Mouse (Mus musculus) left cerebral cortex, adult 2 months (tissue): Measurements from ENCODE around the gene Smyd3. TPM values are rescaled to one million over a fixed set of nuclear protein-coding genes. Genes with fewer than 3 reads are reported as not detected.

Source experiments
- DNase-seq, 2 experiments: peaks; one replicate each; pipeline ENCODE4 v3.0.0; 2021 to 2022; ENCODE audit warnings: low spot score in 2 of 2, mixed read lengths in 1 of 2; ENCODE audit errors: extremely low spot score in 1 of 2
- H3K27ac ChIP-seq: fragments of 200-600 bp; 2 replicates; pipeline ENCODE4 v1.8.1; 2022
- H3K4me3 ChIP-seq: fragments of 200-600 bp; 2 replicates; pipeline ENCODE4 v1.8.1; 2022
- CTCF ChIP-seq: fragments of 200-600 bp; IDR thresholded peaks from 2 replicates; pipeline ENCODE4 v1.8.1; 2022; ENCODE audit warnings: antibody characterized with exemption, mild to moderate bottlenecking, moderate library complexity
- intact Hi-C: fragments of 180-260 bp; cut with DNase I; formaldehyde crosslinking; loops from one replicate; pipeline ENCODE4 v1.15.1; 2025
- total RNA-seq, 2 experiments: library from RNA; stranded (reverse); gene quantifications; 2 replicates each; pipeline ENCODE4 v1.2.3; 2021

Smyd3 gene
- total RNA-seq, 2 experiments from 2014 or later: 25.0 to 25.6 TPM

DNA sequence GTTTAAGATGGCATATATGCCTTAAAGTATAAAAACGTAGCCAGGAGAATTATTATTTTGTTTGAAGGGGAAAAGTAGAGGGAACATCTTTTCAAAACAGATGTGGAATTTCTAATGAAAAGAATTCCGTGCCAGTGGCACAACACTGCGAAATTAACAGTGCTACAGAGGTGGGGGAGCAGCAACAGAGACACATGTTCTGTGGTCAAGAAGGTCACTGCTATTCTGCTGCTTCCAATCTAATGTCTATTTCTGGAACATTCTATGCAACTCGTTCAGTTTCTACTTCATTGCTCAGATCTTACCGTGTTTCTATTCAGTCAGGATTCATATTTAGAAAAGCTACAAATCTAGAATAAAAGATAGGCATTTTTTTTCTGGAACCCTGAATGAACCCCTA, 117.0 kb downstream of the Smyd3 start:
- Histone ChIP-seq H3K27ac (no peak overlapping the region), H3K4me3 (no peak overlapping the region)
- no peak for TF ChIP-seq CTCF
- DNase-seq: no peak
- intact Hi-C loops: no loop called here

- H3K27ac ChIP-seq: no peak overlapping the region
- TF ChIP-seq CTCF: no peak
- intact Hi-C loops: no loop called here
Observed at GRCm38 (mm10) chr1:179398639-179399038, 119.2 kb downstream of the Smyd3 start.

DNA sequence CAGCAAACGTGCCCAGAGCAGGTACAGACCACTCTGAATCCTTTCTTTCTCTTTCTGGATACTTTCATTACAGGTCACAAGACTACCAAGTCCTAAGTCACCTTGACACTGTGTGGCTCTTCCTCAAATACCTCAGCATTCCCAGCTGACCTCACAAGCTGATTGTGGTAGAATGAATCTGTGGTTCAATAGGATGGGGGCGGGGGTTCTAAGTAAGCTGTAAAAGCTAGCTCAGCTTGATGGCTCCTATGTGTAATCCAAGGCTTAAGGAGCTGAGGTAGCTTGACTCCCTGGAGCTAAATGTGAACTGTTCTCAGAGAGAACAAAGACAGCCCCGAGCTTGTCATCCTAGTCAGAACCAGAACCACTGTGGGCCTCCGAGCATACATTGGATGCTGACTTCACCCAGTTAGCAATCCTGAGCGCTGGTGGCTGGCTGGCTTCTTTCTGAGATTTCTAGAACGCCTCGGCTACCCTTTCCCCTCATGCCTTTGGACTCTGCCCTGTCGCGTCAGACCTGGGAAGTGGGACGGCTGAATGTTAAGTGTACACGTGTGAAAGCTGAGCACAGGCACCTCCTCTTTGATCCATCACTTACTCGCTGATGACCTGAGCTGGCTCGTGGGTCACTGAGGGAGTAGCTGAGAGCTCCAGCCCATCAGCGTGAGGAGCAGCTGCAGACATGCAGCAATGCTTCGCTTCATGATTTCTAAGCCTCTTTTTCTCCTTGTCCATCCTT, 131.4 kb downstream of the Smyd3 start:
- no peak overlapping the region for H3K27ac ChIP-seq
- DNase-seq: no peak
- intact Hi-C loops: no loop called here
- no peak overlapping the region for H3K4me3 ChIP-seq
- no peak for TF ChIP-seq CTCF

More at GRCm38 (mm10) chr1:179398639-179399038, 119.2 kb downstream of the Smyd3 start:
- H3K4me3 ChIP-seq: no peak overlapping the region
- DNase-seq: no peak

DNA sequence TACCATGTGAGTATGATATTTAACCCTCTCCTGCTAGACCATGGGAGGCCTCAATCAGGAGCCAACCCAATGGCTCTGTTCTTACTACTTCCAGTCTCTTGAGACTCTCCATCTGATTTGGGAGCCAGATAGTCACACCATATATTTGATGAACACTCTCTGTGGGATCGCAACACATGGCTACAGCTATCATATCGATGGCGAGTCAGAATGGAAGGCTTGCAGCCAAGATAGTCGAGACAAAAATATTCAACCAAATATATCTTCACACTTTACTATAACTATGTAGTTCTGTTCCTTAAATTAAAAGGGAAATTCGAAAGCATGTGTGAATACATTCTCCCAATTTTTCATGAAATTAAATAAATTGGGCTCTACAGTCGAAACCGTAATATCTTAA, 132.2 kb downstream of the Smyd3 start:
- TF ChIP-seq CTCF: no peak
- no peak for DNase-seq
- Histone ChIP-seq H3K27ac (no peak overlapping the region), H3K4me3 (no peak overlapping the region)
- intact Hi-C loops: no loop called here

GRCm38 (mm10) chr1:179384296-179384695, 133.5 kb downstream of the Smyd3 start:
- Histone ChIP-seq H3K4me3 (no peak overlapping the region), H3K27ac (no peak overlapping the region)
- no peak for DNase-seq
- TF ChIP-seq CTCF: no peak
- intact Hi-C loops: no loop called here

- H3K27ac ChIP-seq: no peak overlapping the region
- no peak for DNase-seq
- intact Hi-C loops: no loop called here
- no peak overlapping the region for H3K4me3 ChIP-seq
- no peak for TF ChIP-seq CTCF
Observed at GRCm38 (mm10) chr1:179378102-179378501, 139.7 kb downstream of the Smyd3 start.

- intact Hi-C loops: no loop called here
- Histone ChIP-seq H3K27ac (no peak overlapping the region), H3K4me3 (no peak overlapping the region)
- no peak for DNase-seq
- TF ChIP-seq CTCF: no peak
Observed at GRCm38 (mm10) chr1:179374987-179375386, 142.9 kb downstream of the Smyd3 start.

DNA sequence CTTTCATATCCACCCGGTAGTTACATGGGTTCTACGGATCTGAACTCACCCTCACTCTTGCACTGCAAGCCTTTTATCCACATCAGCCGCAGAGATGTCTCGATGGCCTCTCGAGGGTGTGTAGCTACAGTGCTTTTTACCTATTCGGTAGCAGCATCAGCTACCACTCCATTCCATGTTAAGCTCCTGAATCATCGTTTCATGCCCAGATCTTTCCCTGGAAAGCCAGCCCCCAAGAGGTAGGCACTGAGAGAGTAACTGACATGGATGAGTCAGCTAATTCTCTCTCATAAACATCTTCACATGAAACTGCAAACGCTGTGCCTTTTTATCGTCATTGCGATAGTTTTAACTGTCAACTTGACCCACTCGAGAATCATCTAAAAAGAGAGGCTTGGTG, 143.9 kb downstream of the Smyd3 start:
- no peak for TF ChIP-seq CTCF
- no peak for DNase-seq
- no peak overlapping the region for H3K27ac ChIP-seq
- intact Hi-C loops: no loop called here
- H3K4me3 ChIP-seq: no peak overlapping the region

DNA sequence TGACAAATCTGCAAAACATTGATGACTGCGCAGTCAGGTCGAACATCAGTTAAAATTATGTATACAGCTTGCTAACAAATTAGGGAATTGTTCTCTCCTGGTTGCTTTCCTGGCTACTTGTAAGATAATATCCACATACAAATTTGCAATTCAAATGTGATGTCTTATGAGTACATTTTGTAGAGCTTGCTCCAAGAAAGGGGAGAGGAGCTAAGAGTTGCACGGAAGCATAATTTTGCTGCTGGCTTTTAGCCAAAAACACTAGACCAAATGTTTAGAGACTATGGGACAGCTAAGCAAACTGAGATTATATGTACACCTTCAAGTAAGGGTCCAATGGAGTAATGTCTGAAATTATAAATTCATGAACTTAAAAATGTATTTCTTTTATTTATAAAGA, 146.7 kb downstream of the Smyd3 start:
- no peak overlapping the region for H3K4me3 ChIP-seq
- intact Hi-C loops: no loop called here
- TF ChIP-seq CTCF: no peak
- DNase-seq: no peak
- H3K27ac ChIP-seq: no peak overlapping the region

DNA sequence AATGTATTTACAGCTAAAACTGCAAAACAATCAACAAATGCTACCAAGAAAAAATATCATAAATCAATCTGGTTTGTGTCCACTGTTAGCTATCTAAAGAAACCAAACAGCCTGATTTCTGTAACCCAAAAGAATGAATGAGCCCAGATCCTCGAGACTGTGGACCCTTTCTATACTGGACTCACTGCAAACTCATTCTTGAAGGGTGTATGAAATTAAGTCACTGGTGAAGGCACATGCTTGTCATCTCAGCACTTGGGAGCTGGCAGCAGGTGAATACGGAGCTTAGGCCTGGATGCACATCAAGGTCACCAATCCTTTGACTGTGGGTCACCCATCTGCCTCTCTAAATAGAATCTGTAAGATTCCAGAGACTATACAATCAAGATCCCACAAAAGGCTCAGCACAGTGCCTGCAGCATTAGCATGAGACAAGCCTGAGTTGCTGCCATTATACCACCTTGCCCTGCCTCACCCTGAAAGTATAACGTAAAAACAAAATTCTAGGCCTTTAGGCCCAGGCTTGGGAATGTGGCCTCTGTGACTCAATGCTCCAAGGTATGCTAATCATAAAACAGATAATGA, 149.3 kb downstream of the Smyd3 start:
- no peak overlapping the region for H3K27ac ChIP-seq
- DNase-seq: no peak
- intact Hi-C loops: no loop called here
- no peak for TF ChIP-seq CTCF
- H3K4me3 ChIP-seq: no peak overlapping the region

GRCm38 (mm10) chr1:179361481-179362466, 156.1 kb downstream of the Smyd3 start:
- intact Hi-C loops: no loop called here
- DNase-seq: no peak
- Histone ChIP-seq H3K4me3 (no peak overlapping the region), H3K27ac (no peak overlapping the region)
- TF ChIP-seq CTCF: no peak

GRCm38 (mm10) chr1:179357111-179357510, 160.7 kb downstream of the Smyd3 start:
- H3K27ac ChIP-seq: no peak overlapping the region
- intact Hi-C loops: no loop called here
- no peak for TF ChIP-seq CTCF
- no peak for DNase-seq
- no peak overlapping the region for H3K4me3 ChIP-seq
